Mouse (Mus musculus) monocyte, adult 2 months (primary cell): ENCODE data around the gene Midn.

Source experiments
- DNase-seq, 2 experiments: peaks; one replicate each; pipeline ENCODE4 v3.0.0; 2022; ENCODE audit warnings: low spot score in 2 of 2, low read depth in 1 of 2

Gene Midn

DNA sequence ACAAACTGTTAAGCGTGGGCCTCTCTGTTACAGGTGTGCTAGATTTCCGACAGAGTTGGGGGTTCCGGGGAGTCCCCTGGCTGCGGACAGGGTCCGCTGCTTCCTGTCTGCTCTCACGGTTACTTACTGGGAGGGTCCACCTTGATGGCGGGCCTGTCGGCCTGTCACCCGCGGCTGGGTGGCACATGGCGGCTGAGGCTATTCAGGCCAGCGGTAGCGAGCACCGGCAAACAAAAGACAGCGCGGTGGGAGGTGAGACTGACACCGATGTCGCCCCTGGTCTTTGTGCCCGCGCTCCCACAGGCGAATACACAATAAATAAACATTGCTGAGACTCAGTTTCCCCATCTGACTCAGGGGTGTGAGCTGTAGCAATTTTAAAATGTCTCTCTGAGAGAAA is 41.9 kb downstream of the Midn start:
- DNase-seq = no peak

DNA sequence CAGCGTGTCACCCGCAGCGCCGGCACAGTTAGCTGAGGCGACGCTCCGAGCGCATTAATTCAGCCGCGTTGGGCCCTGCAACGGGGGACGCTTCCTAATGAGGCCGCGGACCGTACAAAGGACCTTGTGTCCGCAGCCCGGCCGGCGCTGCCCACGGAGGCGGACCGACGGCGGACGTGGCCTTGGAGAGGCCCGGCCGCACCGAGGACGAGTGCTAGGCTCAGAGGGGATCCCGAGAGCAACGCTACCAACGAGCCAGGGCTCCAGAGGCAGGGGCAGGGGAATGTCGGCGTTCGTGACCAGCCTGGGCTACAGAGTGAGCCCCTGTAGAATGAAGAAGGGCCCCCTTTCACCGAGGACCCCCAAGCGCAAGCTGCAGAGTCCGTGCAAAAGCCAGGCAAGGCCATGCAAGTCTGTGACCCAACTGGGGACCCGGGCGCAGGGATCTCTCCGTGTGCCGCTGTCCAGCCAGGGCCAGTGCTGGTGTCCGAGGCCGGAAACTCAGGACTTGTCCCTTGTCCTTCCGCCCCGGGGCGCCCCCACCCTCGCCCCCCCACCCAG is 42.5 kb downstream of the Midn start:
- DNase-seq = no peak

DNA sequence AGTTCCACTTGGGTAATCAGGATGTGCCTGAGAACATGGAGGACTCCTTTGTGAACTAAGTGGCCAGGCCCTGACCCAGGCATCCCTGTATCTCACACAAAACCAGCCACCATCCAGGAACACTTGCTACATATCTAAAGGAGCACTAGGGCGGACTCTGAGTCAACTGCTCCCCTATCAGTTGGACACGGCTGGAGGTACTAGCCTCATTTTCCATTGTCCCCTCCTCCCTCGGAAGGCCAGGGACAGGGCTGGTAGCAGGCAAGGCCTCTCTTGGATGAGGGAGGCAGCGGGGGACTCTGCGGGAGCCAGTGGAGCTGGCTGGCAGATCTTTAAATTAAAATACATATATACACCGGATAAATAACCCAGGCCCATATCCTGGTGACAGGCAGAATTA is 45.9 kb downstream of the Midn start:
- no peak for DNase-seq

DNA sequence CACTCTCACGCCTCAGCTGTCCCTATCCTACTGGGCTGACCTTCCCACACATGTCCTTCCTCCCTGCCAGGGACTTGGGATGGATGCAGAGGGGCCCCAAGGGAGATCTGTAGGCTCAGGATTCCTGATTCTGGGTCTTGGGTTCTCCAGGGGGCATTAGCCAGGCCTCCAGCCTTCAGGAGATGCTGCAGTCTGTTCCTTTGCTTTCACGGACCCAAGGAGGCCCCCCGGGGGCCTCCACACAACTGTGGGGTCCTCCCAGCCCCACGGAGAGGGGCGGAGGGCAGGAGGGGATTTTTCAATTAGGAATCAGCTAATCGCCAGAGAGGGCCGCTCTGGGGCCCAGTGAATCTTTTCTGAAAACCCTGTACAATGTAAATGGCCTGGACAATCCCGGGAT is 46.4 kb downstream of the Midn start:
- no peak for DNase-seq

DNA sequence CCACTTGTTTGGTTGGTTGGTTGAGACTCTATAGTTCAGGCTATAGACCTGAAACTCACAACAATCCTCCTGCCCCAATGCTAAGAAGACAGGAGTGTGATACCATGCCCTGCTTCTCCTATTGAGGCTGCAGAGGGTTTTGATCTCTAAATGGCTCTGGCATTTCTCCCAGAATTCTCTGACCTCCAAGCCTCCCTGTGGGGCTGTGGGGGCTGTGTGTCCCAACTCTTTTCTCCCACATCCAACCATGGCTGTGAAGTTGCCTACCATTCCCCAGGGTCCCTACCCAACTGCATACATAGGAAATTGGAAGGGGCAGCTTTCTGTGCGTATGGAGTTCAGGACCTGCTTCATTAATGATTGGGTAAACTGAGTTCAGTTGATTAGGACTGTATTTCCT is 48.1 kb downstream of the Midn start:
- DNase-seq = no peak

DNA sequence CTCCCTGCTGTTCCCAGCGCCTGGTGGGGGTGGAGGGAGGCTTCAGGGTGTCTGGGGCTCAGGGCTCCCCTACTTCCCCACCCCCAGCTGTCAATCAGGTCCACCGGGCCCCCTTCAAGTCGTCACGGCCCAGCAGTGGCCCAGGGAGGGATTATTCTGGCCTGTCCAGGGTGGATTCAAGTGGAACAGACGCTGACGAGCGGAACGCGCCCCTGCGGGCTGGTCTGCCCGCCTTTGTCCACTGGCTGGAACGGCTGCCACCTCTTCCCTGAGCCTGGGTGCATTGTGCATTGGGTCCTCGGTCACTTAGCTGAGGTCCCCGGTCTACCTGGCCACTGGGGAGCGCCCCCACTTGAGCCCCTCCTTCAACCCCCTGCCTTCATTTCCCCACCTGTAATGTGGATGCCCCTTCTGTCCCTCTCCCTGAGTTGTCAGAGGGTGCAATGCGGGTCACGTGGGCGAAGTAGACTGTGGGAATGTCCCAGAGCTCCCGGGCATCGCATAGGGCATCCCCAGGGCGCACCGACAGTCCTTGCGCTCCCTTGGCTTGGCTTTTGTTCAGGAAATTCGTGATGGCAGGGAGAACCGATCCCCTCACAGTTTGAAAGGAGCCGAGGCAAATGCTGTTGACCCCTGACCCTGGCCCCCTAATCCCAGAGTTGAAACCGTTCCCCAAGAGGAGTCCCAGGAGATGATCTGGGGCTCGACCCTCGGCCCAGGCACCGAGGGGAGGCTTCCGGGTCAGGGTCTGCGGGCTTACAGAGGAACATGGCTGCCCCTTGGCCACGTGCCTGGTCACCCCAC is 48.9 kb downstream of the Midn start:
- no peak for DNase-seq

DNA sequence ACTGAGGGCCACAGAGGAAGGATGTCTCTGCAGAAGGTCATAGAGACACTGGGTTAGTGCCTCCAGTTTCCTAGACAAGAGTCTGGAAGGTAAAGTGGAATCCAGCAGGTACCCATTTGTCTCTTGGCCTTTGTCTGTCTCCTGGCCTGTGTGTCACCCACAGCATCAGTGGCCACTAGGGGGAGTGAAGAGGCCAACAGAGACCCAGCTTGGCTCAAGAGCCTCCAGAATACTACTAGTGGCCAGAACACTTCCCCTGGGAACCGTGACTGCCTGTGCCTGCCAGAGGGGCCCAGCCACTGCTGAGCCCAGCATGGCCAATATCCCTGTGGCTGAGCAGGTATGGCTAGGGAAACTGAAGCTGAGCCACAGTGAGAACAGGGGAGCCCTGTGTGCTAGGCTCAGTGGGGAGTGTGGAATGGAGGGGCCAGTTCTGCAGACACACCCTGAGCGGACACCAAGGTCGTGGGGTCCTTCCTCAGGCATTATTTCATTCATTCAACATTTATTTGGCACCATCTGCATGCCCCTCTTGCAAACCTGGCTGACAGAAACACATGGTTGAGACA is 51.5 kb downstream of the Midn start:
- DNase-seq = peak; percentile 54 to 73

DNA sequence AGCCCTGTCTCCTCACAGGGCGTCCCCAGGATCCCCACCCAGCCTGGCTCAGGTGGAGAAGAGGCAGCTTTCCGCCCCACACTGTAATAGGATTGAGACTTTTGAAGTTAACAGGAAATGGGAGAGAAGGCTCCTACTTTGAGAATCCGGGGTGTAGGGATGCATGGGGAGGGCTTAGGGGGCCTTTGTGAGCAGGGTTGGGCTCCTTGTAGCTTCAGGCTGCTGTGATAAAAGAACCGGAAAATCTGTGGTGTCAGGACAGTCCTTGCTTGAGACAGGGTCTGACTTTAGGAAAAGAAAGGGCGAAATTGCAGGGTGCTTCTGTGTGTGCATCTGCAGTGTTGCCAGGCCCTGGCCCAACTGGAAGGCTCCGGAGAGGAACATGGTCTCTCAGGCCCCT is 52.4 kb downstream of the Midn start:
- no peak for DNase-seq

DNA sequence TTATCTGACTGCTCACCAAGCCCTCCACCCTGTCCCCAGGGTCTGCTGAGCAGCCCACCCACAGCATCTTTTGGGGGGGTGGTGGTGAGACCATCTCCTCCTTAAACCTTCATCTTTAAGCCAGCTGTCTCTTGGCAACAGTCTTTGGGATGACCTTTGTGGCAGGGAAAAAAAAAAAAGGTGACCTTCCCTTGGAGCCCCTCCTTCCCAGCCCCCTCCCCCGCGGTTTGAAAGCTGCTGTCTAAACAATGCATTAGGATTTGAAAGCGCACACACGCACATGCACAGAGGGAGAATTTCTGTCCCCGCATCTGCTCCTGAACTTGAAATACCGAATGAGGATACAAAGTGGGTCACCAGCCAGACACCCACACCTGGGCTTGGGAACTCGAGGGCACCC is 56.0 kb downstream of the Midn start:
- DNase-seq = no peak

DNA sequence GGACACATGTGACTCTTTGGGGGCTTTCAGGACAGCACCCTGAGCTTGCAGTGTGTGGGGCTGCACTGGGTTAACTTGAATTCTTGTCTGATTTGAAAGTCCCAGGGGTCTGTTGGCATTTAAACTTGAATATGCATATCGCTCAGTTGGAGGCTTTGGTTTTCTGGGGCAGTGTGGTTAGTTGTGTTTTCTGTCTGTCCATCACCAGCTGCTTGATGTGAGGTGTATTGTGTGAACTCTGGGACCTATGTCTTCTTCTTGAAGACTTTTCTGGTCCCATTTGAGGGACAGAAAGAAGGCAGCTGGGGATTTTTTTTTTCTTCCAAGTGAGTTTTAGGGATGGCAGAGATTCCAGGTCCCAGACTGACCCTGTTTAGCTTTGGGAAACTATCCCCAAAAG is 59.1 kb downstream of the Midn start:
- no peak for DNase-seq

DNA sequence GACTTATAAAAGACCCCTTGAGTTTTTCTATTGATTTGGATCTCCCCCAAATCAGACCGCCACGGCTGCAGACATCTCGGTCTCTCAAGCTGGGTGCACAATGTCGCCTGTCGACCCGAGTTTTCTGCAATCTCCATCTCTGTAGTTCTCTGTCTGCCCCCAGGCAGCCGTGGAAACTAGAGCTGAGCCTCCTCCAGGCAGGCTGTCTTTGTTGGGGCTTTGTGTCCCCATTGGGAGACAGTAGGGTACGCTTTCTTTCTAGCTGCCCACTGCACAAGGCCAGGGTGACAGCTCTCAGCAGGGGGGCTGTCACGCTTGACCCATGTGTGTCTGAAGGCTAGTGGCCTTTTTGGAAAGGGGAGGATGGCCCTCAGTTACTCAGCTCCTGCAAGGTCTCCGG is 59.6 kb downstream of the Midn start:
- DNase-seq = no peak
